Mouse (Mus musculus) lung, postnatal 4 days (tissue): Measurements from ENCODE around the gene Zbtb2.
A peak's percentile ranks its signal among the peaks of the same experiment; 100 is the strongest.
"Not testable (repeated sequence)": the region's sequence is repeated elsewhere in the genome, so short reads cannot be mapped to it uniquely, and the experiment has no call there.

Experiments
- DNase-seq, 2 experiments: peaks; one replicate each; pipeline ENCODE4 v3.0.0; 2021

Gene Zbtb2

GRCm38 (mm10) chr10:4387701-4388383 lies at the start of gene Zbtb2:
Gene Zbtb2 (minus strand): TSS chr10:4388108.
- peak; percentile 67 to 77 for DNase-seq

GRCm38 (mm10) chr10:4435416-4435815 lies 47.5 kb upstream of the Zbtb2 start:
- no peak for DNase-seq

- not testable (repeated sequence) for DNase-seq
Measured at GRCm38 (mm10) chr10:4433871-4434270, 46.0 kb upstream of the Zbtb2 start.

- DNase-seq: peak in 1 of 2 experiments; percentile 21
Measured at GRCm38 (mm10) chr10:4432996-4433755, 45.3 kb upstream of the Zbtb2 start.

- peak; percentile 96 to 98 for DNase-seq
Measured at GRCm38 (mm10) chr10:4432123-4432931, 44.4 kb upstream of the Zbtb2 start, which contains the start of the genes Rmnd1 and Armt1. Gene Rmnd1 (minus strand): TSS chr10:4432388. Gene Armt1 (plus strand): TSS chr10:4432467.

GRCm38 (mm10) chr10:4431746-4432122 lies 43.8 kb upstream of the Zbtb2 start:
- DNase-seq: no peak

- peak in 1 of 2 experiments; percentile 16 for DNase-seq
Measured at GRCm38 (mm10) chr10:4430826-4431225, 42.9 kb upstream of the Zbtb2 start.

GRCm38 (mm10) chr10:4430399-4430798 lies 42.5 kb upstream of the Zbtb2 start:
- peak in 1 of 2 experiments; percentile 16 for DNase-seq

- peak in 1 of 2 experiments; percentile 18 for DNase-seq
Measured at GRCm38 (mm10) chr10:4425245-4425644, 37.3 kb upstream of the Zbtb2 start.

- DNase-seq: no peak
Measured at GRCm38 (mm10) chr10:4407191-4407590, 19.3 kb upstream of the Zbtb2 start.

- DNase-seq: no peak
Measured at GRCm38 (mm10) chr10:4405511-4405910, 17.6 kb upstream of the Zbtb2 start.

GRCm38 (mm10) chr10:4404895-4405491 lies 17.1 kb upstream of the Zbtb2 start:
- peak in 1 of 2 experiments; percentile 53 for DNase-seq

- no peak for DNase-seq
Measured at GRCm38 (mm10) chr10:4398058-4398457, 10.2 kb upstream of the Zbtb2 start.

GRCm38 (mm10) chr10:4395321-4395720 lies 7.4 kb upstream of the Zbtb2 start:
- DNase-seq: no peak

GRCm38 (mm10) chr10:4391851-4392250 lies 3.9 kb upstream of the Zbtb2 start:
- DNase-seq: peak; percentile 37 to 54

- DNase-seq: no peak
Measured at GRCm38 (mm10) chr10:4391076-4391475, 3.2 kb upstream of the Zbtb2 start.

- DNase-seq: no peak
Measured at GRCm38 (mm10) chr10:4390550-4390949, 2.6 kb upstream of the Zbtb2 start.

GRCm38 (mm10) chr10:4389461-4390112 lies 1.7 kb upstream of the Zbtb2 start:
- DNase-seq: no peak

- DNase-seq: no peak
Measured at GRCm38 (mm10) chr10:4389036-4389435, 1.1 kb upstream of the Zbtb2 start.

- DNase-seq: no peak
Measured at GRCm38 (mm10) chr10:4388384-4388745, 457 bp upstream of the Zbtb2 start.

- peak; percentile 95 to 98 for DNase-seq
Measured at GRCm38 (mm10) chr10:4386609-4387591, 1.0 kb downstream of the Zbtb2 start.
